Mouse (Mus musculus): Measurements from ENCODE around the gene Mpc1.

DNA sequence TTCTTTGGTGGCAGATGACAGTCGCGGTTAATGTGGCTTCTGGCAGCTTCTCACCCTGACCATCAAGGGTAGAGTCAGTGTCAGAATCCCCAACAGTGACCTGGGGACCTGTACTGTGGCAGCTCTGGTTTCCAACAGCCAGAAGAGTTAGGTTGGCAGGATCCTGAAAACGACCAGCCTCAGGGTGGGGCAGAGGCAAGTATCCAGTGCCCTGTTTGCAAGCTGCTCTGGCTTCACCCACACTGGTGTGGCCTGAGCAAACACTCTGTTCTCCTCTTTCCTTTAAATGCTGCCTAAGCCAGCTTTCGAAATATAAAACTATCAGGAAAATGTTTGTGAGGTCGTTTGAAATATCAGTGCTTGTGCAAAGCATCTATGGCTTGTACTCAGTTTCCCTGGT, 47.9 kb downstream of the Mpc1 start:
- no peak for TF ChIP-seq CTCF (IDR thresholded peaks at IDR 0.05; ENCODE audit: low read depth, low read length)
- no peak for TF ChIP-seq POLR2AphosphoS5 (IDR thresholded peaks at IDR 0.05; ENCODE audit: insufficient replicate concordance, low read depth, low read length)
- TF ChIP-seq GATA2 (IDR thresholded peaks at IDR 0.05; ENCODE audit: borderline replicate concordance, low read depth, low read length) = no peak
- no peak for TF ChIP-seq GATA1 (IDR thresholded peaks at IDR 0.05; ENCODE audit: borderline replicate concordance, low read length)
